19 mouse cellular contexts compared by ENCODE assay signal in the genomic region with DNA sequence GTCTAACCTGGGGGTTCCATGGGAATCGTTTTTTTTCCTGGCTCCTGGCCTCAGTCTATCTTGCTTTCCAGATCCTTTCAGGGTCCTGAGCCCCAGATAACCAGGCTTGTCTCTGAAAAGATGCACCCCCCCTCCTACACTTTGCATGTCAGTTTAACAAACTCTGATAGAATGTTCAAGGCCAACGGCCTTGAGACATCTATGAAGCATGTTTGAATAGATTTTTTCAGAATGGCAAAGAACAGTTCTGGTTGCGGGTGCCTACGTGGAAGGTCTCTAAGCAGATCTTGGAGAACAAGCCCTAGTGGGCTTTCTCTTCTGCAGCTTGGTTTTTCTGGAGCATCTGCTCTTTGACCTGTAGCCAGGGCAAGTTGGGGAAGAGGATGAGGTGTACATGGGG. TPM values are rescaled to one million over a fixed set of nuclear protein-coding genes. Genes with fewer than 3 reads are reported as not detected.
DNase-seq lines count a peak whose midpoint lies in the region; ATAC-seq and TF ChIP-seq lines count a peak whose summit lies in the region.
"Had no signal": no experiment of that assay in that cellular context is flagged by ENCODE, and none has a peak within 500 bp of the region (broad histone marks: within the 10 kb centered on the region; RNA-seq: fewer than 3 reads in every experiment).

No protein-coding gene starts in this region.

- H3K27me3 ChIP-seq in kidney, embryonic 14.5 days (ENCODE audit: control insufficient read depth, insufficient read depth, low read length): no peaks in the 10 kb centered on the region
- peaks cover 12% of the 10 kb centered on the region for H3K27me3 ChIP-seq in testis, adult 2 months (ENCODE audit: control insufficient read depth, insufficient read depth, low read length)
- H3K27me3 ChIP-seq in neural tube, embryonic 12.5 days (replicated peaks): no peaks in the 10 kb centered on the region

- H3K9me3 ChIP-seq in kidney, embryonic 14.5 days (ENCODE audit: control insufficient read depth, low read length): no peaks in the 10 kb centered on the region
- H3K9me3 ChIP-seq in neural tube, embryonic 12.5 days: no peaks in the 10 kb centered on the region
- H3K9me3 ChIP-seq: embryonic facial prominence, embryonic 13.5 days; forebrain, embryonic 12.5 days; heart, embryonic 10.5 days had no signal

- peaks cover 16% of the 10 kb centered on the region for H3K36me3 ChIP-seq in kidney, embryonic 14.5 days (ENCODE audit: control insufficient read depth, insufficient read depth, low read length)
- no peaks in the 10 kb centered on the region for H3K36me3 ChIP-seq in testis, adult 2 months (ENCODE audit: control insufficient read depth, insufficient read depth, low read length)
- H3K36me3 ChIP-seq in neural tube, embryonic 12.5 days: peaks cover 10% of the 10 kb centered on the region
- H3K36me3 ChIP-seq: embryonic facial prominence, embryonic 13.5 days; forebrain, embryonic 12.5 days; heart, embryonic 10.5 days had no signal

- no peak for TF ChIP-seq POLR2A in testis, adult 2 months (IDR thresholded peaks at IDR 0.05; ENCODE audit: control insufficient read depth, low read depth, low read length)

- H3K27ac ChIP-seq in kidney, embryonic 14.5 days (ENCODE audit: low read depth, low read length): peak overlapping the region; percentile 100
- peak overlapping the region; percentile 34; the same call in 1 of the 2 replicates for H3K27ac ChIP-seq in testis, adult 2 months (ENCODE audit: control insufficient read depth, insufficient read depth, low read depth, low read length)
- H3K27ac ChIP-seq in neural tube, embryonic 12.5 days: peak overlapping the region; percentile 100
- H3K27ac ChIP-seq: embryonic facial prominence, embryonic 13.5 days; forebrain, embryonic 12.5 days; heart, embryonic 10.5 days; liver, embryonic 14.5 days had no signal

- peak overlapping the region; percentile 53 for H3K4me3 ChIP-seq in kidney, embryonic 14.5 days (ENCODE audit: low read length)
- H3K4me3 ChIP-seq in testis, adult 2 months (ENCODE audit: control insufficient read depth, low read depth, low read length): no peak overlapping the region
- peak overlapping the region; percentile 99 for H3K4me3 ChIP-seq in neural tube, embryonic 12.5 days
- H3K4me3 ChIP-seq: embryonic facial prominence, embryonic 13.5 days; forebrain, embryonic 12.5 days; heart, embryonic 10.5 days had no signal

- peaks cover 46% of the 10 kb centered on the region for H3K4me1 ChIP-seq in kidney, embryonic 14.5 days (ENCODE audit: control insufficient read depth, insufficient read depth, low read length)
- H3K4me1 ChIP-seq in testis, adult 2 months (ENCODE audit: control insufficient read depth, insufficient read depth, low read length): peaks cover 23% of the 10 kb centered on the region
- H3K4me1 ChIP-seq in neural tube, embryonic 12.5 days: peaks cover 73% of the 10 kb centered on the region
- H3K4me1 ChIP-seq: embryonic facial prominence, embryonic 13.5 days had no signal

- no peak for DNase-seq in kidney, postnatal 36 days
- DNase-seq in testis, postnatal 10 days (ENCODE audit: low spot score): no peak
- DNase-seq in thymus, postnatal 0 days (ENCODE audit: low spot score): no peak
- DNase-seq: cerebellum, adult 9-10 months; heart, postnatal 4 days; thymus, adult 2 months had no signal

- H3K4me2 ChIP-seq in kidney, embryonic 14.5 days (replicated peaks; ENCODE audit: low read depth, low read length): peak overlapping the region; percentile 95
- peak overlapping the region; percentile 100 for H3K4me2 ChIP-seq in neural tube, embryonic 12.5 days (replicated peaks)
- H3K4me2 ChIP-seq: embryonic facial prominence, embryonic 13.5 days; forebrain, embryonic 12.5 days had no signal

- TF ChIP-seq CTCF in testis, adult 2 months (IDR thresholded peaks at IDR 0.05; ENCODE audit: control insufficient read depth, insufficient read depth, insufficient replicate concordance, low read depth, low read length): no peak

- 8% methylated on average over 4 of the region's 4 CpGs for whole genome bisulfite sequencing in kidney, embryonic 14.5 days
- WGBS in neural tube, embryonic 12.5 days: 1% methylated on average over 4 of the region's 4 CpGs

- peak overlapping the region; percentile 99 for H3K9ac ChIP-seq in kidney, embryonic 14.5 days (ENCODE audit: low read depth, low read length)
- peak overlapping the region; percentile 100 for H3K9ac ChIP-seq in neural tube, embryonic 12.5 days
- H3K9ac ChIP-seq: embryonic facial prominence, embryonic 13.5 days; forebrain, embryonic 12.5 days; liver, embryonic 14.5 days had no signal

- ATAC-seq in kidney, embryonic 14.5 days (ENCODE audit: low FRiP score, low TSS enrichment): no peak
- no peak for ATAC-seq in neural tube, embryonic 12.5 days (ENCODE audit: low FRiP score, low read depth)
- ATAC-seq in granulocyte monocyte progenitor cell, adult 5-6 weeks (replicated peaks; ENCODE audit: poor library complexity, severe bottlenecking): no peak
- ATAC-seq: CD4-positive, CD25-positive, alpha-beta regulatory T cell, adult 4 months had no signal

RNA-seq across cellular contexts. Expression of a gene that starts 5.6 kb away (rescaled TPM):
- polyA plus RNA-seq in kidney, embryonic 14.5 days (2014; fragmentation: Nextera tagmentation; extraction: Ambion mirVana): 22.1 and 24.3 TPM in 2 replicates
- 0.14 and 0.67 TPM in 2 replicates for polyA plus RNA-seq in testis, adult 2 months (2012; rRNA removed)
- 79.2 and 94.7 TPM in 2 replicates for polyA plus RNA-seq in neural tube, embryonic 12.5 days (2016; fragmentation: Nextera tagmentation; extraction: Ambion mirVana)
- 0.15 and 0.16 TPM in 2 replicates for polyA plus RNA-seq in thymus, postnatal 0 days (2015; fragmentation: Nextera tagmentation; extraction: Ambion mirVana)
- not detected in 2 replicates for total RNA-seq in granulocyte monocyte progenitor cell, adult 5-6 weeks (2014; fragmentation: Nextera tagmentation)
- total RNA-seq in granulocyte monocyte progenitor cell, adult 5-6 weeks (2017): 0.05 TPM in 1 of 2 replicates, not detected in the other
- total RNA-seq: layer of hippocampus, adult 8-10 months; left cerebral cortex, postnatal 14 days; megakaryocyte-erythroid progenitor cell, adult 5-6 weeks; monocyte, adult 5-6 weeks had no signal
- polyA plus RNA-seq: CD4-positive, CD25-positive, alpha-beta regulatory T cell, adult 4 months; forebrain, embryonic 12.5 days had no signal

RNA-seq across cellular contexts. Expression of a gene that starts 9.3 kb away (rescaled TPM):
- polyA plus RNA-seq in kidney, embryonic 14.5 days (2014; fragmentation: Nextera tagmentation; extraction: Ambion mirVana): 4.2 and 8.6 TPM in 2 replicates
- polyA plus RNA-seq in testis, adult 2 months (2012; rRNA removed): 0.07 and 1.3 TPM in 2 replicates
- polyA plus RNA-seq in neural tube, embryonic 12.5 days (2016; fragmentation: Nextera tagmentation; extraction: Ambion mirVana): 10.2 and 15.1 TPM in 2 replicates
- 0.09 and 0.20 TPM in 2 replicates for polyA plus RNA-seq in thymus, postnatal 0 days (2015; fragmentation: Nextera tagmentation; extraction: Ambion mirVana)
- total RNA-seq in granulocyte monocyte progenitor cell, adult 5-6 weeks (2014; fragmentation: Nextera tagmentation): 2.6 and 3.8 TPM in 2 replicates
- 1.9 and 2.3 TPM in 2 replicates for total RNA-seq in granulocyte monocyte progenitor cell, adult 5-6 weeks (2017)
- total RNA-seq: left cerebral cortex, postnatal 14 days had no signal
- polyA plus RNA-seq: forebrain, embryonic 12.5 days had no signal

RNA-seq across cellular contexts. Expression of a gene that starts 14.4 kb away (rescaled TPM):
- 8.2 and 8.6 TPM in 2 replicates for polyA plus RNA-seq in kidney, embryonic 14.5 days (2014; fragmentation: Nextera tagmentation; extraction: Ambion mirVana)
- 5.6 and 6.7 TPM in 2 replicates for polyA plus RNA-seq in testis, adult 2 months (2012; rRNA removed)
- 21.2 and 26.5 TPM in 2 replicates for polyA plus RNA-seq in neural tube, embryonic 12.5 days (2016; fragmentation: Nextera tagmentation; extraction: Ambion mirVana)
- 0.18 and 0.30 TPM in 2 replicates for polyA plus RNA-seq in thymus, postnatal 0 days (2015; fragmentation: Nextera tagmentation; extraction: Ambion mirVana)
- total RNA-seq in granulocyte monocyte progenitor cell, adult 5-6 weeks (2014; fragmentation: Nextera tagmentation): 1.5 and 7.8 TPM in 2 replicates
- total RNA-seq in granulocyte monocyte progenitor cell, adult 5-6 weeks (2017): 0.05 and 0.56 TPM in 2 replicates
- total RNA-seq: layer of hippocampus, adult 8-10 months; left cerebral cortex, postnatal 14 days had no signal
- polyA plus RNA-seq: embryonic facial prominence, embryonic 13.5 days; forebrain, embryonic 12.5 days had no signal

RNA-seq across cellular contexts. Expression of a gene that starts 16.5 kb away (rescaled TPM):
- 44.1 and 53.1 TPM in 2 replicates for polyA plus RNA-seq in kidney, embryonic 14.5 days (2014; fragmentation: Nextera tagmentation; extraction: Ambion mirVana)
- 0.15 and 3.4 TPM in 2 replicates for polyA plus RNA-seq in testis, adult 2 months (2012; rRNA removed)
- 145 and 151 TPM in 2 replicates for polyA plus RNA-seq in neural tube, embryonic 12.5 days (2016; fragmentation: Nextera tagmentation; extraction: Ambion mirVana)
- polyA plus RNA-seq in thymus, postnatal 0 days (2015; fragmentation: Nextera tagmentation; extraction: Ambion mirVana): 0.10 TPM in 1 of 2 replicates, not detected in the other
- total RNA-seq in granulocyte monocyte progenitor cell, adult 5-6 weeks (2014; fragmentation: Nextera tagmentation): not detected in 2 replicates
- not detected in 2 replicates for total RNA-seq in granulocyte monocyte progenitor cell, adult 5-6 weeks (2017)
- total RNA-seq: heart, postnatal 4 days; layer of hippocampus, adult 8-10 months; left cerebral cortex, postnatal 14 days; megakaryocyte-erythroid progenitor cell, adult 5-6 weeks; monocyte, adult 5-6 weeks had no signal
- polyA plus RNA-seq: CD4-positive, CD25-positive, alpha-beta regulatory T cell, adult 4 months; forebrain, embryonic 12.5 days had no signal

RNA-seq across cellular contexts. Expression of a gene that starts 22.3 kb away (rescaled TPM):
- polyA plus RNA-seq in kidney, embryonic 14.5 days (2014; fragmentation: Nextera tagmentation; extraction: Ambion mirVana): 58.6 and 61.9 TPM in 2 replicates
- 1.6 TPM in 1 of 2 replicates, not detected in the other for polyA plus RNA-seq in testis, adult 2 months (2012; rRNA removed)
- polyA plus RNA-seq in neural tube, embryonic 12.5 days (2016; fragmentation: Nextera tagmentation; extraction: Ambion mirVana): 97.1 and 101 TPM in 2 replicates
- polyA plus RNA-seq in thymus, postnatal 0 days (2015; fragmentation: Nextera tagmentation; extraction: Ambion mirVana): 0.19 TPM in 1 of 2 replicates, not detected in the other
- not detected in 2 replicates for total RNA-seq in granulocyte monocyte progenitor cell, adult 5-6 weeks (2014; fragmentation: Nextera tagmentation)
- total RNA-seq in granulocyte monocyte progenitor cell, adult 5-6 weeks (2017): not detected in 2 replicates
- total RNA-seq: layer of hippocampus, adult 8-10 months; left cerebral cortex, postnatal 14 days; megakaryocyte-erythroid progenitor cell, adult 5-6 weeks; monocyte, adult 5-6 weeks had no signal
- polyA plus RNA-seq: CD4-positive, CD25-positive, alpha-beta regulatory T cell, adult 4 months; forebrain, embryonic 12.5 days had no signal

Comparison
In these comparisons a context has a peak if more than half of its experiments do, and no peak if none do; other contexts are left out.
1. H3K27ac ChIP-seq: peak in every context shown above with its lines; median percentile 100 in kidney, embryonic 14.5 days; 100 in neural tube, embryonic 12.5 days; 34 in testis, adult 2 months.
2. RNA of a gene that starts 5.6 kb away (polyA plus RNA-seq): 79.2 to 94.7 TPM in neural tube, embryonic 12.5 days and 22.1 to 24.3 TPM in kidney, embryonic 14.5 days; 0.15 to 0.16 TPM in thymus, postnatal 0 days and 0.14 to 0.67 TPM in testis, adult 2 months; every median in the first group is over 10 times any median in the second.